Mouse (Mus musculus): ENCODE measurements around the gene Bcl7c.
A peak's percentile ranks its signal among the peaks of the same experiment; 100 is the strongest.
"Not testable (repeated sequence)": the region's sequence is repeated elsewhere in the genome, so short reads cannot be mapped to it uniquely, and the experiment has no call there.

Gene Bcl7c

GRCm38 (mm10) chr7:127708207-127709078 is at the start of gene Bcl7c:
Gene Bcl7c (minus strand): TSS chr7:127708933.
- peak; percentile 92 for DNase-seq (ENCODE audit: low spot score)

GRCm38 (mm10) chr7:127753741-127754140 is 45.0 kb upstream of the Bcl7c start:
- DNase-seq (ENCODE audit: low spot score) = no peak

GRCm38 (mm10) chr7:127753158-127753557 is 44.4 kb upstream of the Bcl7c start:
- no peak for DNase-seq (ENCODE audit: low spot score)

GRCm38 (mm10) chr7:127752069-127752468 is 43.3 kb upstream of the Bcl7c start:
- DNase-seq (ENCODE audit: low spot score) = no peak

- DNase-seq (ENCODE audit: low spot score) = no peak
Observed at GRCm38 (mm10) chr7:127751619-127752018, 42.9 kb upstream of the Bcl7c start.

GRCm38 (mm10) chr7:127750131-127751127 is 41.7 kb upstream of the Bcl7c start:
- DNase-seq (ENCODE audit: low spot score) = no peak

GRCm38 (mm10) chr7:127748235-127748560 is 39.5 kb upstream of the Bcl7c start:
- no peak for DNase-seq (ENCODE audit: low spot score)

- DNase-seq (ENCODE audit: low spot score) = no peak
Observed at GRCm38 (mm10) chr7:127747559-127748234, 39.0 kb upstream of the Bcl7c start.

- no peak for DNase-seq (ENCODE audit: low spot score)
Observed at GRCm38 (mm10) chr7:127746494-127747491, 38.1 kb upstream of the Bcl7c start.

GRCm38 (mm10) chr7:127745652-127746493 is 37.1 kb upstream of the Bcl7c start:
- DNase-seq (ENCODE audit: low spot score) = peak; percentile 88

GRCm38 (mm10) chr7:127745251-127745651 is 36.5 kb upstream of the Bcl7c start:
- peak; percentile 78 for DNase-seq (ENCODE audit: low spot score)

- peak; percentile 60 for DNase-seq (ENCODE audit: low spot score)
Observed at GRCm38 (mm10) chr7:127744366-127745045, 35.8 kb upstream of the Bcl7c start, which contains the start of gene Fbxl19. Gene Fbxl19 (plus strand): TSS chr7:127744543.

GRCm38 (mm10) chr7:127732066-127732465 is 23.3 kb upstream of the Bcl7c start, which contains the start of gene Ctf2:
Gene Ctf2 (minus strand): TSS chr7:127732166.
- DNase-seq (ENCODE audit: low spot score) = not testable (repeated sequence)

GRCm38 (mm10) chr7:127730170-127730569 is 21.4 kb upstream of the Bcl7c start:
- DNase-seq (ENCODE audit: low spot score) = no peak

GRCm38 (mm10) chr7:127727898-127728297 is 19.2 kb upstream of the Bcl7c start:
- DNase-seq (ENCODE audit: low spot score) = no peak

GRCm38 (mm10) chr7:127725924-127726323 is 17.2 kb upstream of the Bcl7c start:
- DNase-seq (ENCODE audit: low spot score) = no peak

- DNase-seq (ENCODE audit: low spot score) = no peak
Observed at GRCm38 (mm10) chr7:127725490-127725889, 16.8 kb upstream of the Bcl7c start.

GRCm38 (mm10) chr7:127719258-127719657 is 10.5 kb upstream of the Bcl7c start:
- DNase-seq (ENCODE audit: low spot score) = no peak

GRCm38 (mm10) chr7:127718339-127718738 is 9.6 kb upstream of the Bcl7c start:
- DNase-seq (ENCODE audit: low spot score) = no peak

All from ovary, postnatal 14 days (tissue).